Mouse (Mus musculus) hindbrain, embryonic 12.5 days (tissue): Measurements from ENCODE around the gene Teddm1a. TPM values are rescaled to one million over a fixed set of nuclear protein-coding genes. Genes with fewer than 3 reads are reported as not detected.

Experiments
- ATAC-seq: fragments of 200-750 bp; cut with Nextera tagmentation; 2 replicates; pipeline ENCODE4 v1.8.0; 2017; ENCODE audit warnings: moderate TSS enrichment; ENCODE audit not compliant: low FRiP score
- H3K27ac ChIP-seq: fragments of 300-500 bp; sonication (generic); 2 replicates; pipeline ENCODE4 v1.5.1; 2016; ENCODE audit warnings: mild to moderate bottlenecking
- H3K27me3 ChIP-seq: fragments of 300-500 bp; sonication (generic); 2 replicates; pipeline ENCODE4 v1.6.1; 2016; ENCODE audit warnings: mild to moderate bottlenecking
- H3K36me3 ChIP-seq: fragments of 300-500 bp; sonication (generic); 2 replicates; pipeline ENCODE4 v1.6.1; 2016; ENCODE audit warnings: mild to moderate bottlenecking
- H3K4me1 ChIP-seq: fragments of 300-500 bp; sonication (generic); 2 replicates; pipeline ENCODE4 v1.6.1; 2016
- H3K4me2 ChIP-seq: fragments of 300-500 bp; sonication (generic); replicated peaks from 2 replicates; pipeline ENCODE4 v1.6.1; 2016; ENCODE audit warnings: mild to moderate bottlenecking
- H3K4me3 ChIP-seq: fragments of 300-500 bp; sonication (generic); 2 replicates; pipeline ENCODE4 v1.5.1; 2016; ENCODE audit warnings: mild to moderate bottlenecking
- H3K9ac ChIP-seq: fragments of 300-500 bp; sonication (generic); 2 replicates; pipeline ENCODE4 v1.6.1; 2016; ENCODE audit warnings: mild to moderate bottlenecking, moderate library complexity
- H3K9me3 ChIP-seq: fragments of 300-500 bp; sonication (generic); replicated peaks from 2 replicates; pipeline ENCODE4 v1.6.1; 2016; ENCODE audit warnings: mild to moderate bottlenecking
- whole genome bisulfite sequencing: fragments of 180-500 bp; shearing (Covaris S2); methylation state at CpG from one replicate; pipeline ENCODE4 v1.1.7; 2016; 5-methylcytosine and 5-hydroxymethylcytosine counted together
- polyA plus RNA-seq: library from polyadenylated mRNA; unstranded; fragments of >200 nt; fragmentation: Nextera tagmentation; extraction: Ambion mirVana; gene quantifications from 2 replicates; pipeline ENCODE4 v1.2.1, GENCODE M21; 2016

Teddm1a gene
- polyA plus RNA-seq, 1 experiment from 2014 or later = not detected

GRCm38 (mm10) chr1:153908741-153909140 lies 17.2 kb downstream of the Teddm1a start:
- Histone ChIP-seq H3K9ac (no peak overlapping the region), H3K4me2 (no peak overlapping the region), H3K9me3 (no peaks in the 10 kb centered on the region), H3K36me3 (peaks cover 71% of the 10 kb centered on the region), H3K27me3 (no peaks in the 10 kb centered on the region), H3K4me3 (no peak overlapping the region), H3K27ac (no peak overlapping the region), H3K4me1 (no peaks in the 10 kb centered on the region)
- no peak for ATAC-seq
- 89% methylated on average over 4 of the region's 4 CpGs for WGBS

GRCm38 (mm10) chr1:153909213-153909962 lies 17.8 kb downstream of the Teddm1a start:
- ATAC-seq = no peak
- 95% methylated on average over 10 of the region's 10 CpGs for WGBS
- H3K9me3 ChIP-seq = no peaks in the 10 kb centered on the region
- no peaks in the 10 kb centered on the region for H3K4me1 ChIP-seq
- no peak overlapping the region for H3K9ac ChIP-seq
- no peak overlapping the region for H3K4me3 ChIP-seq
- H3K36me3 ChIP-seq = peaks cover 65% of the 10 kb centered on the region
- H3K27ac ChIP-seq = no peak overlapping the region
- no peak overlapping the region for H3K4me2 ChIP-seq
- H3K27me3 ChIP-seq = no peaks in the 10 kb centered on the region

- no peak overlapping the region for H3K4me2 ChIP-seq
- H3K4me1 ChIP-seq = no peaks in the 10 kb centered on the region
- 93% methylated on average over 9 of the region's 9 CpGs for WGBS
- H3K27ac ChIP-seq = no peak overlapping the region
- no peaks in the 10 kb centered on the region for H3K9me3 ChIP-seq
- H3K4me3 ChIP-seq = no peak overlapping the region
- no peaks in the 10 kb centered on the region for H3K27me3 ChIP-seq
- peaks cover 59% of the 10 kb centered on the region for H3K36me3 ChIP-seq
- no peak for ATAC-seq
- H3K9ac ChIP-seq = no peak overlapping the region
Measured at GRCm38 (mm10) chr1:153909963-153910291, 18.4 kb downstream of the Teddm1a start.

- Histone ChIP-seq H3K36me3 (peaks cover 54% of the 10 kb centered on the region), H3K27me3 (no peaks in the 10 kb centered on the region), H3K9me3 (no peaks in the 10 kb centered on the region), H3K4me1 (no peaks in the 10 kb centered on the region), H3K4me2 (no peak overlapping the region), H3K27ac (no peak overlapping the region), H3K4me3 (no peak overlapping the region), H3K9ac (no peak overlapping the region)
- no peak for ATAC-seq
- 90% methylated on average over 5 of the region's 5 CpGs for WGBS
Measured at GRCm38 (mm10) chr1:153910423-153910822, 18.9 kb downstream of the Teddm1a start.

- ATAC-seq = no peak
- no peak overlapping the region for H3K4me2 ChIP-seq
- H3K27ac ChIP-seq = no peak overlapping the region
- H3K27me3 ChIP-seq = no peaks in the 10 kb centered on the region
- no peaks in the 10 kb centered on the region for H3K4me1 ChIP-seq
- peaks cover 46% of the 10 kb centered on the region for H3K36me3 ChIP-seq
- 87% methylated on average over 6 of the region's 6 CpGs for WGBS
- H3K9me3 ChIP-seq = no peaks in the 10 kb centered on the region
- no peak overlapping the region for H3K9ac ChIP-seq
- no peak overlapping the region for H3K4me3 ChIP-seq
Measured at GRCm38 (mm10) chr1:153911276-153911795, 19.8 kb downstream of the Teddm1a start.

GRCm38 (mm10) chr1:153913869-153914268 lies 22.3 kb downstream of the Teddm1a start:
- no peaks in the 10 kb centered on the region for H3K9me3 ChIP-seq
- H3K4me2 ChIP-seq = no peak overlapping the region
- H3K36me3 ChIP-seq = peaks cover 21% of the 10 kb centered on the region
- H3K4me3 ChIP-seq = no peak overlapping the region
- H3K27ac ChIP-seq = no peak overlapping the region
- no peaks in the 10 kb centered on the region for H3K4me1 ChIP-seq
- H3K27me3 ChIP-seq = no peaks in the 10 kb centered on the region
- no peak for ATAC-seq
- WGBS = 81% methylated on average over 3 of the region's 3 CpGs
- H3K9ac ChIP-seq = no peak overlapping the region

GRCm38 (mm10) chr1:153918521-153919206 lies 27.1 kb downstream of the Teddm1a start:
- Histone ChIP-seq H3K4me1 (peaks cover 2% of the 10 kb centered on the region; the same call in 1 of the 2 replicates), H3K9ac (no peak overlapping the region), H3K27ac (no peak overlapping the region), H3K36me3 (no peaks in the 10 kb centered on the region), H3K4me3 (no peak overlapping the region), H3K9me3 (no peaks in the 10 kb centered on the region), H3K4me2 (no peak overlapping the region), H3K27me3 (no peaks in the 10 kb centered on the region)
- ATAC-seq = no peak
- WGBS = 84% methylated on average over 3 of the region's 3 CpGs

- H3K4me2 ChIP-seq = no peak overlapping the region
- no peaks in the 10 kb centered on the region for H3K27me3 ChIP-seq
- no peak overlapping the region for H3K9ac ChIP-seq
- peaks cover 2% of the 10 kb centered on the region; the same call in 1 of the 2 replicates for H3K4me1 ChIP-seq
- H3K9me3 ChIP-seq = no peaks in the 10 kb centered on the region
- H3K27ac ChIP-seq = no peak overlapping the region
- H3K36me3 ChIP-seq = no peaks in the 10 kb centered on the region
- no peak for ATAC-seq
- 90% methylated on average over 3 of the region's 3 CpGs for WGBS
- H3K4me3 ChIP-seq = no peak overlapping the region
Measured at GRCm38 (mm10) chr1:153921642-153922041, 30.1 kb downstream of the Teddm1a start.

GRCm38 (mm10) chr1:153922571-153923021 lies 31.1 kb downstream of the Teddm1a start:
- Histone ChIP-seq H3K36me3 (no peaks in the 10 kb centered on the region), H3K27me3 (no peaks in the 10 kb centered on the region), H3K27ac (no peak overlapping the region), H3K4me3 (no peak overlapping the region), H3K4me1 (peaks cover 2% of the 10 kb centered on the region; the same call in 1 of the 2 replicates), H3K4me2 (no peak overlapping the region), H3K9me3 (no peaks in the 10 kb centered on the region), H3K9ac (no peak overlapping the region)
- no peak for ATAC-seq
- WGBS = 38% methylated on average over 5 of the region's 5 CpGs

GRCm38 (mm10) chr1:153924395-153925385 lies 33.1 kb downstream of the Teddm1a start:
- no peaks in the 10 kb centered on the region for H3K27me3 ChIP-seq
- H3K4me2 ChIP-seq = no peak overlapping the region
- 90% methylated on average over 6 of the region's 6 CpGs for WGBS
- no peak overlapping the region for H3K9ac ChIP-seq
- no peak overlapping the region for H3K4me3 ChIP-seq
- no peaks in the 10 kb centered on the region for H3K9me3 ChIP-seq
- no peak for ATAC-seq
- H3K4me1 ChIP-seq = peaks cover 2% of the 10 kb centered on the region; the same call in 1 of the 2 replicates
- H3K27ac ChIP-seq = no peak overlapping the region
- H3K36me3 ChIP-seq = no peaks in the 10 kb centered on the region

GRCm38 (mm10) chr1:153930431-153930830 lies 38.9 kb downstream of the Teddm1a start:
- no peaks in the 10 kb centered on the region for H3K27me3 ChIP-seq
- no peak overlapping the region for H3K9ac ChIP-seq
- 80% methylated on average over 2 of the region's 2 CpGs for WGBS

GRCm38 (mm10) chr1:153933772-153934171 lies 42.2 kb downstream of the Teddm1a start:
- ATAC-seq = no peak
- WGBS = 48% methylated on average over 1 of the region's 1 CpGs
- Histone ChIP-seq H3K9ac (no peak overlapping the region), H3K4me2 (no peak overlapping the region), H3K9me3 (no peaks in the 10 kb centered on the region), H3K4me3 (no peak overlapping the region), H3K4me1 (no peaks in the 10 kb centered on the region), H3K27ac (no peak overlapping the region), H3K36me3 (no peaks in the 10 kb centered on the region), H3K27me3 (no peaks in the 10 kb centered on the region)

More at GRCm38 (mm10) chr1:153930431-153930830, 38.9 kb downstream of the Teddm1a start:
- Histone ChIP-seq H3K9me3 (no peaks in the 10 kb centered on the region), H3K27ac (no peak overlapping the region), H3K4me1 (no peaks in the 10 kb centered on the region), H3K4me3 (no peak overlapping the region), H3K4me2 (no peak overlapping the region), H3K36me3 (no peaks in the 10 kb centered on the region)
- no peak for ATAC-seq
